Mouse (Mus musculus) cerebellum, postnatal 10 days (tissue): ENCODE results near the gene Cxcr2.

Experiments used
- DNase-seq, 2 experiments: peaks; one replicate each; pipeline ENCODE4 v3.0.0; 2021; ENCODE audit warnings: mixed read lengths in 2 of 2

Cxcr2 gene

GRCm38 (mm10) chr1:74153461-74154184 is at the start of gene Cxcr2:
Gene Cxcr2 (plus strand): TSS chr1:74153989.
- DNase-seq, result no peak

DNA sequence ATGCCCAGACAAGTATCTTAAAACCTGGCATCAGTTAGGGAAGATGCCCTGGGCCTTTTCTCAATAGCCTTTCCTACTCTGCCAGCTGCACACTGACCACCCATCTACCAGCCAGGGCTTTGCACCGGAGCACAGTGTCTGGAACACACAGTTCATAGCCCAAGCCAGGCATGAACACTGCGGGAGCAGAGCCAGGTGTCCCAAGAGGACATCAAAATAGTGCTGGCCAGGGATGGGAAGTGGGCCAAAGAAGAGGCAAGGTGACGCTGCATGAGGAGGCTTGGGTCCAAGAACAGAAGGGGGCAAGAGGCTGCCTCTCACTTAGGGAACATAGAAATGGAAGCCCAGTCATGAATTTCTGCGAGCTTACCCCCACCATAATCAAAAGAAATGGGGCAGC is 48.1 kb upstream of the Cxcr2 start:
- peak in 1 of 2 experiments; percentile 57 for DNase-seq

DNA sequence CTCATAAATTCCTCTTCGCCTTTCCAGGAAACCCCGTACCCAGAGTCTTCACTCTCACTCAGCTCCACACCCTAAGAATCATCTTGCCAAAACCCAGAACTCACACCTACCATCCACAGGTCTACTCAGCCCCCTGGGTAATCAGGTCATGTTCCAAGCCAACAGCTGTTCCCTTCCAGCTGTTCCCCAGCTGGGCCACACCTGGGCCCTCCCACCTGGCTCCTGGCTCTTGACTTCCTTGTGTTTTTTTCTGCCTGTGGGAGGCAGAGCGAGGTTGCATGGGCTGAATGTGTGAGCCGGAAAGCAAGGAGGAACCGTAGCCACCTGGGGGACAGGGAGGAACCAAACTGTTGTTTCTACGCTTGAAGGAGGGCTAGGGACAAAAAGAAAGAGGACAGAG is 47.6 kb upstream of the Cxcr2 start:
- DNase-seq, result no peak

DNA sequence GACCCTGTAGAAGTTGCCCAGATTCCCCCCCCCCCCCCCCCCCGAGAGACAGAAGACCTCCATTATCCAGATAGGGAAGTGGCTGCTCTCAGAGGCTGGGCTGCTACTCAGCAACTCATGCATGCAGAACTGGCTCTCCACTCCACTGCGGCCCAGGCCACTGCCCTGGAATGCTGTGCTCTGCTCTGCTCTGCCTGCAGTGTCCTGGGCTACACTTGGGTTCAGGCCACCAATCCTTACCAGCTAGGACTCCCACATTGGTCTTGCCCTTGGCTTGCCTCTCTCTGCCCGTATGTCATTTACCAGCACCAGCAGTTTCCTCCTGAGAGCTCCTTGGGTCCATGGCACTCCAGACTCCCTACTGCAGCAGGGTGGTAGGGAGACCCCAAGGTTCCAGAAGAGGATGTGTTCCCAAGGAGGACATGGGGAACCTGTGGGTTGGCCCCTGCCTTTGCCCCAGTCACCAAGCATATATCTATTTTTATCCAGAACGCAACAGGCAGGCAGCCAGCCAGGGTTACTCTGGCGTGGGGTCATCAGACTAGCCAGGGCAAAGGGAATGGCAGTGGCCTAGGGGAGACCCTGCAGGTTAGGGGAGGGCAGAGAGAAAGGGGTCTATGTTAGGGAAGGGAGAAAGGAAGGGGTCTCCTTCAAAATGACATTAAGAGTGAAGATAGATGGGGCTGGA is 45.7 kb upstream of the Cxcr2 start:
- DNase-seq, result no peak

DNA sequence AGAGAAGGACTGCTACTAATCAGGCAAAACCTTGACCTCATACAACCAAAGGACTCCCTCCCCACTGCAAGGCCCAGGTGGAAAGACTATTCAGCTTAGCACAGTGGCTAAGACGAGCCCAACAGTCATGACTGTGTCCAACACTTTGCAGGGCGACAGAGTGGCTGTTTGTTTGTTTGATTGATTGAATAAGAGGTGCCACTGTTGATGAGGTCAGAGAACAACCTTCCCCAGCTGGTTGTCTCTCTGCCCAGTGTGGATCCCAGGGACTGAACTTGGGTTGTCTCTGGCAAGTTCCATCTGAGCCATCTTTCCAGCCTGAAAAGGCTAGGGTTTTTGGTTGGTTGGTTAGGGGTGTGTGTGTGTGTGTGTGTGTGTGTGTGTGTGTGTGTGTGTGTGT is 44.1 kb upstream of the Cxcr2 start:
- DNase-seq, result no peak

DNA sequence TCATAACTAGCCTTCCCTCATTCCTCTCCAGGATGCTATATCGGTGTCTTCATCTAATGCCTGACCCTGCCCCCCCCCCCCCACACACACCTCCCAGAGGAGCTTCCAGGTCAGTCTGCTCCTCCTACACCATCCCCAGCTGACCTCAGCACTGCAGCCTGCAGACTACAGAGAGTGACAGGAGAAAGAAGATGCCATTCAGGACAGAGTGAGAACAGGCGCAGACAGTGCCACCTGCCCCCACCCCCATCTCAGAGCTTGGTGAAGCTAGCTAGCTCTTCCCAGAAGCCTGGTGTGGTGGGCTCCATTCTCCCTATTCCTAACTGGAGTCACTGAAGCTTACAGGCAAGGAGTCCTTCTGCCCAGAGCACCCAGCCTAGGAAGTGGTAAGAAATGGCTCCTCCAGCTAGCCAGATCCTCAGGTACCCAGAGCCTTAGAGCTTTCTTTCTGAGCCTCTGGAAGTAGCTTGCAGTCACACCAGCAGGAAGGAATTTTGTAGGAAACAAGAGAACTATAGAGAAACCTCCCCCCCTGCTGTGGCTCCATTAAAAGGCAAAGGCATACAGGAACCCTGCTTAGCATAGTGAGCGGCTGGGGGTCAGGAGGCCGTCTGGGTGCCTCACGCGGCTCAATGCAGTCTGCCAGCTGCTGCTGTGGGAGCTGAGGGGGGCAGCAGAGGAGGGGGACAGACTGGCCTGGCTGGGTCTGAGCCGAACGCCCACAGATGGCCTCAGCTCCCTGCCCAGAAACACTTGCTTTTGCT is 42.7 kb upstream of the Cxcr2 start:
- peak; percentile 77 to 87 for DNase-seq

DNA sequence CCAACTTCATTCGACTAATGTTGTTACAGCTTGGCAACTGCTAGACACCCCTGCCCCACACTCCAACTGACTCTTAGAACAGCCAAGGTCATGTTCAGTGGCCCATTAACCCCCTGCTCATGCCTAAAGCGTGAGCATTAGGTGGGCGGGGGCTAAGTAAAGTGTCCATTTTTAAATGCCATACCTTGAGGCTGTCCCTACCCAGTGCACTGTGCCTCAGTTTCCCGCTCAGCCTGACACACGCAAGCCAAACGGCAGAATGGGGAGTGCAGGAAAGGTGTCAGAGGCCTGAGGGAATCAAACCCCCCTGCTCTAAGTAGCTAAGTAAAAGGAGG is 42.1 kb upstream of the Cxcr2 start:
- DNase-seq, result no peak

- DNase-seq, result no peak
Observed at GRCm38 (mm10) chr1:74113071-74113470, 40.7 kb upstream of the Cxcr2 start.

GRCm38 (mm10) chr1:74117876-74118275 is 35.9 kb upstream of the Cxcr2 start:
- no peak for DNase-seq

GRCm38 (mm10) chr1:74119115-74119514 is 34.7 kb upstream of the Cxcr2 start:
- peak; percentile 61 to 74 for DNase-seq

GRCm38 (mm10) chr1:74121138-74121537 is 32.7 kb upstream of the Cxcr2 start:
- peak in 1 of 2 experiments; percentile 37 for DNase-seq

DNA sequence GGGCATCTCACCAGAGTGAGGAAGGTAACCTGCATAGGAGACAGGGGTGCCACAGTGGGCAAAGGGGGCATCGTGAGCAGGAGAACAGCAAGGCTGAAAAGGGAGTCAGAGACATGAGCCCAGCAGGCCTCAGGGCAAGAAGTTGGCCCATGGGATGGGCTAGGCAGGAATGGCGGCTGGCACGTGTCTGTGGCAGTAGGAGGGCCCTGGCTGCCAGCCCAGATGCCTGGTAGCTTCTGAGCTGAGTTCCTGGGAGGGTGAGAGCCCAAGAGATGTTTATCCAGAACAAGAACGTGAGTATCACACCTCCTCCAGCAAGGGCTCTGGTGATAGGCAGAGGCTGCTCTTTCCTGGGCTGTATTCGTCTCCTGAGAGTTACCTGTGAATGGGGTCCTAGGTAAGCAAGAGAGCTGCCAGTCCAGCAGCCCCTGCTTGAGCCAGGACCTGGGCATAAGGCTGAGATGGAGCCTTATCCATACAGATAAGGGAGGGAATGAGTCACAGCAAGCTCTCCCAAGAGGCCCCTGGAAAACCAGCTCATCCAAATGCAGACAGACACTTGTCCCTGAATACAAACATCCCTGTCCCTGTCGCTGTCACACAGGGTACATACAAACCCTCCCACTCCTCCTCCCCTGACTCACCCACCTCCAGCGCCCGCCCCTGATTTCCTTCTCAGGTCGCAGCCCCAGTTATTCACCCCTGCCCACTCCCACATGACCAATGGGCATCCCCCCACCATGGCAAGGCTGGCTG is 31.8 kb upstream of the Cxcr2 start:
- DNase-seq, result peak; percentile 62 to 74

DNA sequence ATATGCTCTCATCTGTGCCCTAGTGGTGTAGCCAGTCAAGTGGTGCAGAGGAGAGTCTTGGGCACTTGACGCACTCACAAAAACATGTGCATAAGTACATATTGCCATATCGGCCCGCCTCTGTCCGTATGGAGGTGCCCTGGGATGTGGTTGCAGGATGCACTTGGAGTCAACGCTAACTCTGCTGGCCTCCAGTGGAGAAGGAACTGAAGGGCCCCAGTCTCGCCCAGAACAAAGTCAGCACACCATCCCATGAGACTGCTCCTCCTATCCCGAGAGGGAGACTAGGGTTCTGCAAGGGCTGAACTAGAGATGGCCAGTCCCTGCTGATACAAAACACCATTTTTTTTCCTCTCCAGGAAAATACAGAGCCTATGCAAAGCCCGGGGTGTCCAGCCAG is 30.6 kb upstream of the Cxcr2 start:
- DNase-seq, result no peak

DNA sequence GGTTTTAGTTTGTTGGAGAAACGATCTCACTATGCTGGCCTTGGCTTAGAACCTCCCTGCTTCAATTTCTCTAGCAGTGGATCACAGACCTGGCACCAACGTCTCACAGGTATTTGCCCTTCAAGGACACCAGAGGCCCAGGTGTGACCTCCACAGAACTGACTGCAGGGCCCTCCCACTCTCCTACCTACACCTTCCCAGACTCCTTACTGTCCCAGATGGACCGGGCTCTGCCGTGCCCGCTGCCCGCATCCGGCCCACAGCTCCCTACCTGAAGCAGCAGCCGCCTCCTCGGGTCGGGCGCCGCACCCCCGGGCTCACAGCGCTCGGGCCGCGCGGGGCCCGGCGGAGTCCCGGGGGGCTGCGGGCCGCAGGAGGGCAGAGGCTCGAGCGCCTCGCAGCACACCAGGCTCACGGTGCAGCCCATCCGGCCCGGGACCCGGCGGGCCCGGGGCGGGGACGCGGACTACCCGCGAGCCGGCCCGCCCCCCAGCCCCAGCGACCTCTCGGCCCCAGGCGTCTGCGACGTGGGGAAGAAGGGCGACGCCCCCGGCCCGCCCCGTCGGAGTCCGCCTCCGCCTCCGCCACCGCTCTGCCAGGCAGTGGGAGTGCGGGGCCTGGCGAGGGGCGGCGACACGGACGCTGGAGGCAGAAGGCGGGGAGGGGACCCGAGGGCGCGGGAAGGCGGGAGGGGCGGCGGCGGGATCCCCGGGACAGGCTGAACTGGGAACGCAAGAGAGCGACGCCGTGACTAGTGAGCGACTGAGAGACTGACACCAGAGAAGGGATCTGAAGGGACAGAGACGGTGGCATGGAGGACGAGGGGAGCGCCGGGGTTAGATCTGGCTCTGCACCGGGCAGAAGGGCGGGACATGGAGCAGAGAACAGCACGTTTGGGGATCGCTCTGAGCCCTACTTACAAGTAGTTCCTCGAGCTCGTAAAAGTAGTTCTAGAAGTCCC is 29.5 kb upstream of the Cxcr2 start, which contains the start of gene Tns1:
Tns1 (minus strand) TSS at position 429 of the 961 bp plus-strand sequence.
- DNase-seq, result peak; percentile 35 to 42

- DNase-seq, result peak; percentile 88 to 90
Observed at GRCm38 (mm10) chr1:74124991-74125552, 28.7 kb upstream of the Cxcr2 start, which contains the start of gene Rufy4. Gene Rufy4 (plus strand): TSS chr1:74125541.

GRCm38 (mm10) chr1:74130883-74131659 is 22.7 kb upstream of the Cxcr2 start:
- no peak for DNase-seq

DNA sequence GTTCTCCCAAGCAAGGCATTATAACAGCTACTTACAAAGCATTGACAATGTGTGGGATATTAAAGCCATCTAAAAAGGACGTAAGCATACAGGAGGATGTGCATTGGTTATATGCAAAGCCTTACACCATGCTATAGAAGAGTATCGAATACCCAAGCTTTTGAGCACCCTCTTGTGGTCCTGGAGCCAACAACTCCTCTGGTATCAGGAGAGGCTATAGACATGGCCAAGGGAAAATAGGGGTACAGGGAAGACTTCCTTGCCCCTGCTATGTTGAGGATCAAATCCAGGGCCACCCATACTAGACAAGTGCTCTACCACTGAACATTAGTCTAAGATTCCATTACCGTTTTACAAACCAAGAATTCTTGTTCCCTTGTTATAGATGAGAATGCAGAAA is 21.8 kb upstream of the Cxcr2 start:
- DNase-seq, result no peak

- peak in 1 of 2 experiments; percentile 56 for DNase-seq
Observed at GRCm38 (mm10) chr1:74133954-74134353, 19.8 kb upstream of the Cxcr2 start.

DNA sequence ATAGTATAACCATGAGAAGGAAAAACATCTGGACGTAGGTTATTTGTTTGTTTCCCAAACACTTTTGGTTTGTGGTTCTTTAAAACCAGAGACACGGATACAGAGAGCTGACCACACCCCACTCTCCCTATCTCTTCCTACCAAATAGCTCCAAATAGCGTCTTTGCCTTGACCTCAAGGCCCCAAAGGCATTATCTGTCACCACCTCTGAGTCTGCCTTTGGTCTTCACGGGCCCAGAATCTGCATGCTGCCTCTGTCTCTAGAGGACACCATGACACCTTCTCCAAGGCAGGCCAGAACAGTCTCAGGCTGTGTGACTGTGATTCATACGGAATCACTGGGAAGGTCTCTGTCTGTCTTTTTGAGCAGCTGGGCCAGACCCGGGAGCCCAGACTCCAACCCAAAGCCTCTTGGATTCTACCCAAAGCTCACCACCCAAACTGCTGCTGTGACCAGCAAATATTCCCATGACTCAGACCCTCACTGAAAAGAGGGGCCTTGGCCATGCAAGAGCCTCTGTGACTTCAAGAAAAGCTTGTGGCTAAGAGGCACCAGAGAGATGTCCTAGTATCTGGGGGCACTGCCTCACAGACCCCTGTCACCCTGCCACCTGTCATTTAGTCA is 18.4 kb upstream of the Cxcr2 start:
- no peak for DNase-seq

DNA sequence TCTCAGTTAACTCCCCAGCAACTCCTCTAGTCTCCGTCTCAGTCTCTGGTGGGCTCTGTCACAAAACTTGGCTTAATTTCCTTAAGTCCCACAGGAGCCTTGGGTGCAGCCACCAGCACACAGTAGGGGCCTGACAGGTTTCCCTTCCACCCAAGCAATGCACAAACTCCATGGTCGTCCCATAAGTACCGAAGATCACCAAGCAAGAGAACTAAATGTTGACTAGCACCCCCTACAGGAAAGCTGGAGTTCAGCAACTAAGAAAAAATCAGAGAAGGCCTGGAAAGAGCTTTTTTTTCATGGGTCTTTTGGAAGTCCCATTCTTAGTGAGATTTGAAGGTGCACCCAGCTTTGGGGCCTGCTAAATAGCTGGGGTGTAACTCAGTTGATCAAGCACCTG is 14.4 kb upstream of the Cxcr2 start:
- no peak for DNase-seq
